Mouse (Mus musculus): Measurements from ENCODE around the gene Stub1. TPM values are rescaled to one million over a fixed set of nuclear protein-coding genes. Genes with fewer than 3 reads are reported as not detected.

The Stub1 gene
- polyA plus RNA-seq, 1 experiment from 2014 or later: 353 TPM

DNA sequence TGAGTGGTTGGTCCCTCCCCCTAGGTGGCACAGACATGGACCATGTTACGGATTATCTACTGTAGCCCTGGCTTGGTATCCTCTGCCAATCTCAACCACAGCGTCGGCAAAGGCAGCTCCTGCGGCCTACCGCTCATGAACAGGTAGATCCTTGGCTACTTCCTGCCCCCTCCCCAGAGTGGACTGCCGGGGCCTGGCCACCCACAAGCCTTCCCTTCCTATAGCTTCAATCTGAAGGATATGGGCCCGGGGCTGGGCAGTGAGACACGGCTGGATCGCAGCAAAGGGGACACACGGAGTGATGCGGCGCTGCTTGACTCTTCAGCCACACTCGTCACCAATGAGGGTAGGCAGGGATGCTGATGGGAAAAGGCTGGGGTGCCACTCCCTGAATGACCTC lies 6.2 kb downstream of the Stub1 start:
- DNase-seq (ENCODE audit: low spot score): no peak
- Histone ChIP-seq H3K4me2 (ENCODE audit: low read depth, severe bottlenecking) (no peak overlapping the region), H3K36me3 (ENCODE audit: control insufficient read depth, insufficient read depth, low read length) (peaks cover 17% of the 10 kb centered on the region), H3K9ac (ENCODE audit: low read length) (no peak overlapping the region), H3K27me3 (ENCODE audit: control insufficient read depth, insufficient read depth, low read length) (no peaks in the 10 kb centered on the region), H3K27ac (replicated peaks; ENCODE audit: low read depth, low read length) (no peak overlapping the region), H3K9me3 (ENCODE audit: control insufficient read depth, low read length) (no peaks in the 10 kb centered on the region), H3K4me3 (ENCODE audit: low read depth, low read length) (no peak overlapping the region), H3K4me1 (ENCODE audit: control insufficient read depth, insufficient read depth, low read length) (peaks cover 32% of the 10 kb centered on the region)
- ATAC-seq (ENCODE audit: insufficient number of reproducible peaks, low FRiP score, low TSS enrichment, low read depth): no peak
- WGBS: 92% methylated on average over 13 of the region's 13 CpGs

DNA sequence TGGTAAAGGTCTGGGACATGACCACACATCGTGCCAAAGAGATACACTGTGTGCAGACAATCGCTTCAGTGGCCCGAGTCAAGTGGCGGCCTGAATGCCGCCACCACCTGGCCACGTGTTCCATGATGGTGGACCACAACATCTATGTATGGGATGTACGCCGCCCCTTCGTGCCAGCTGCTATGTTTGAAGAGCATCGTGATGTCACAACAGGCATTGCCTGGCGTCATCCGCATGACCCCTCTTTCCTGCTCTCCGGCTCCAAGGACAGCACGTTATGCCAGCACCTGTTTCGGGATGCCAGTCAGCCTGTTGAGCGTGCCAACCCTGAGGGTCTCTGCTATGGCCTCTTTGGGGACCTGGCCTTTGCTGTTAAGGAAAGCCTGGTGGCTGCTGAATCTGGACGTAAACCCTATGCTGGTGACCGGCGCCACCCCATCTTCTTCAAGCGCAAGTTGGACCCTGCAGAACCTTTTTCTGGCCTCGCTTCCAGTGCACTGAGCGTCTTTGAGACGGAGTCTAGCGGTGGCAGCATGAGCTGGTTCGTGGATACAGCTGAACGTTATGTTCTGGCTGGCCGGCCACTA lies 7.1 kb downstream of the Stub1 start:
- Histone ChIP-seq H3K36me3 (ENCODE audit: control insufficient read depth, insufficient read depth, low read length) (peaks cover 13% of the 10 kb centered on the region), H3K9ac (ENCODE audit: low read length) (no peak overlapping the region), H3K27ac (replicated peaks; ENCODE audit: low read depth, low read length) (no peak overlapping the region), H3K4me3 (ENCODE audit: low read depth, low read length) (no peak overlapping the region), H3K27me3 (ENCODE audit: control insufficient read depth, insufficient read depth, low read length) (no peaks in the 10 kb centered on the region), H3K4me2 (ENCODE audit: low read depth, severe bottlenecking) (no peak overlapping the region), H3K9me3 (ENCODE audit: control insufficient read depth, low read length) (no peaks in the 10 kb centered on the region), H3K4me1 (ENCODE audit: control insufficient read depth, insufficient read depth, low read length) (peaks cover 23% of the 10 kb centered on the region)
- WGBS: 93% methylated on average over 27 of the region's 27 CpGs
- ATAC-seq (ENCODE audit: insufficient number of reproducible peaks, low FRiP score, low TSS enrichment, low read depth) (no peak), DNase-seq (ENCODE audit: low spot score) (no peak)

DNA sequence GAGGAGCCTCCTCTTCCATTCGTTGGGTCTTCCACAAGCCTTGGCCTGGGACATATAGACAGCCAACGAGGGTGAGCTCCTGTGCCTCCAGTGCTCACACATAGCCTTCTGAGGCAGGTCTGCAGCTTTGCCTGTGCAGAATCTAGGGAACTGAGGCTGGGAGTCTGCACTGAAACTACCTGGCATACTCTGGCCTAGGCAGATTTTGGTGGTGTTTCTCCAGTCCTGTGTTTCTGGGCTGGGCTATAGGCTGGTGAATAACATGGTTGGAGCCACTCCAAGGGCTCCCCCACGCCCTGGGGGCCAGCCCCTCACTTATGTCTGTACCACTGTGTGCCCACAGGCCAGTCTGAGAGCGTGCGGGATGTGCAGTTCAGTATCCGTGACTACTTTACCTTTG lies 7.9 kb downstream of the Stub1 start:
- H3K4me1 ChIP-seq (ENCODE audit: control insufficient read depth, insufficient read depth, low read length): peaks cover 23% of the 10 kb centered on the region

DNA sequence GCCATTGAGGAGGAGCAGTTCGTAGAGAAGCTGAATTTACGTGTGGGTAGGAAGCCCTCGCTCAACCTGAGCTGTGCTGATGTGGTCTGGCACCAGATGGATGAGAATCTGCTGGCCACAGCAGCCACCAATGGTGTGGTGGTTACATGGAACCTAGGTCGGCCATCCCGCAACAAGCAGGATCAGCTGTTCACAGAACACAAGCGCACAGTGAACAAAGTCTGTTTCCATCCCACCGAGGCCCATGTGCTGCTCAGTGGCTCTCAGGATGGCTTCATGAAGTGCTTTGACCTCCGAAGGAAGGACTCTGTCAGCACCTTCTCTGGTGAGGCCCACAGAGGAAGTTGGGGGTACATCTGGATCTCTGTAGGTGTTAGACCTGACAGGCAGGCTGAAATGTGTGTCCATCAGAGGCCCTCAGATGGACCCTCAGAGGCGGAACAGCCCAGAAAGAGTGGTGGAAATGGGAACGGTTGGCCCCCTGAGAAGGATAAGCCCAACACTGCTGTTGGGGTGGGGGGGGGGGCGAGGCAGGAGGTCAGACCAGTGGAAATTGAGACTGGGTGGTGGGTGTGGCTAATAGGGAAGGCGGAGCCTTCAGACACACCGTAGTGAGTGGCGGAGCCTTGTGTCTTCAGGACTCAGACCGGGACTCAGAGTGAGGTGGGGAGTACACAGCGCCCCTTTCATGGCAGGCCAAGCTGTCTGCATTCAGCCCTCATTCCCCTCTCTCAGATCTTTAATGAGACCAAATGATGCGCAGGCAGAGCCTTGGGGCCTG lies 8.7 kb downstream of the Stub1 start:
- Histone ChIP-seq H3K4me3 (ENCODE audit: low read depth, low read length) (peak overlapping the region; percentile 54), H3K9ac (ENCODE audit: low read length) (0 out of 2 replicates have a peak overlapping the region, but pooled peaks have one; percentile 5), H3K9me3 (ENCODE audit: control insufficient read depth, low read length) (no peaks in the 10 kb centered on the region), H3K4me2 (ENCODE audit: low read depth, severe bottlenecking) (peak overlapping the region; percentile 96; the same call in 1 of the 2 replicates), H3K4me1 (ENCODE audit: control insufficient read depth, insufficient read depth, low read length) (peaks cover 18% of the 10 kb centered on the region), H3K27ac (replicated peaks; ENCODE audit: low read depth, low read length) (no peak overlapping the region), H3K27me3 (ENCODE audit: control insufficient read depth, insufficient read depth, low read length) (peaks cover 13% of the 10 kb centered on the region), H3K36me3 (ENCODE audit: control insufficient read depth, insufficient read depth, low read length) (peaks cover 4% of the 10 kb centered on the region; the same call in 1 of the 2 replicates)
- DNase-seq (ENCODE audit: low spot score) (no peak), ATAC-seq (ENCODE audit: insufficient number of reproducible peaks, low FRiP score, low TSS enrichment, low read depth) (no peak)
- 72% methylated on average over 17 of the region's 17 CpGs for WGBS

More for the DNA sequence above, 7.9 kb downstream of the Stub1 start:
- Histone ChIP-seq H3K4me2 (ENCODE audit: low read depth, severe bottlenecking) (no peak overlapping the region), H3K27ac (replicated peaks; ENCODE audit: low read depth, low read length) (no peak overlapping the region), H3K4me3 (ENCODE audit: low read depth, low read length) (no peak overlapping the region), H3K36me3 (ENCODE audit: control insufficient read depth, insufficient read depth, low read length) (peaks cover 5% of the 10 kb centered on the region; the same call in 1 of the 2 replicates), H3K9me3 (ENCODE audit: control insufficient read depth, low read length) (no peaks in the 10 kb centered on the region), H3K27me3 (ENCODE audit: control insufficient read depth, insufficient read depth, low read length) (peaks cover 5% of the 10 kb centered on the region), H3K9ac (ENCODE audit: low read length) (no peak overlapping the region)
- ATAC-seq (ENCODE audit: insufficient number of reproducible peaks, low FRiP score, low TSS enrichment, low read depth) (no peak), DNase-seq (ENCODE audit: low spot score) (no peak)
- 88% methylated on average over 6 of the region's 6 CpGs for WGBS

DNA sequence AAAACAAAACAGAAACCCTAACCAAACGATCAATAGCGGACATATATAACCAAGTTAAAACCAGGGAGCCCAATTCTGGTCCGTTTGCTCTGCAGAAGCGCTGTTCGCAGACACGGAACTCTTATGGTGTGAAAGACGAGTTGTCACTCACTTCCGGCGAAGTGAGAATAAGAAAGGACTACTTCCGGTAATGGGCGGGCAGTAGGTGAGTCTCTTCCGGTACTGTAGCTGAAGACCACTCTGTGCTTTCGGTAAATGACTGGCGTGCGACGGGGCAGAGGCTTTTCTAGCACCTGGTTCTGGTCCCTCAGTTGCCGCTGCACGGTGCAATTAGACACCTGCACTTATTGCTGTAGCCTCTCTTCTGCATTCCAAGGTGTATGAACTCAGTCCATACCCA lies 9.8 kb downstream of the Stub1 start, which contains the start of gene Wdr24:
Gene Wdr24 (plus strand): TSS at position 176 of the 400 bp plus-strand sequence.
- H3K9ac ChIP-seq (ENCODE audit: low read length): peak within 1 kb of the TSS; percentile 64; the same call in 1 of the 2 replicates
- ATAC-seq (ENCODE audit: insufficient number of reproducible peaks, low FRiP score, low TSS enrichment, low read depth) (peak; percentile 33; the same call in 1 of the 2 replicates), DNase-seq (ENCODE audit: low spot score) (peak; percentile 80)
- H3K4me3 ChIP-seq (ENCODE audit: low read depth, low read length): peak within 1 kb of the TSS; percentile 54
- H3K36me3 ChIP-seq (ENCODE audit: control insufficient read depth, insufficient read depth, low read length): peaks cover 4% of the 10 kb centered on the region; the same call in 1 of the 2 replicates
- peaks cover 15% of the 10 kb centered on the region for H3K4me1 ChIP-seq (ENCODE audit: control insufficient read depth, insufficient read depth, low read length)
- H3K4me2 ChIP-seq (ENCODE audit: low read depth, severe bottlenecking): peak within 1 kb of the TSS; percentile 96
- H3K27ac ChIP-seq (replicated peaks; ENCODE audit: low read depth, low read length): no peak within 1 kb of the TSS
- H3K27me3 ChIP-seq (ENCODE audit: control insufficient read depth, insufficient read depth, low read length): peaks cover 24% of the 10 kb centered on the region
- no peaks in the 10 kb centered on the region for H3K9me3 ChIP-seq (ENCODE audit: control insufficient read depth, low read length)
- WGBS: under 1% methylated on average over 18 of the region's 18 CpGs

DNA sequence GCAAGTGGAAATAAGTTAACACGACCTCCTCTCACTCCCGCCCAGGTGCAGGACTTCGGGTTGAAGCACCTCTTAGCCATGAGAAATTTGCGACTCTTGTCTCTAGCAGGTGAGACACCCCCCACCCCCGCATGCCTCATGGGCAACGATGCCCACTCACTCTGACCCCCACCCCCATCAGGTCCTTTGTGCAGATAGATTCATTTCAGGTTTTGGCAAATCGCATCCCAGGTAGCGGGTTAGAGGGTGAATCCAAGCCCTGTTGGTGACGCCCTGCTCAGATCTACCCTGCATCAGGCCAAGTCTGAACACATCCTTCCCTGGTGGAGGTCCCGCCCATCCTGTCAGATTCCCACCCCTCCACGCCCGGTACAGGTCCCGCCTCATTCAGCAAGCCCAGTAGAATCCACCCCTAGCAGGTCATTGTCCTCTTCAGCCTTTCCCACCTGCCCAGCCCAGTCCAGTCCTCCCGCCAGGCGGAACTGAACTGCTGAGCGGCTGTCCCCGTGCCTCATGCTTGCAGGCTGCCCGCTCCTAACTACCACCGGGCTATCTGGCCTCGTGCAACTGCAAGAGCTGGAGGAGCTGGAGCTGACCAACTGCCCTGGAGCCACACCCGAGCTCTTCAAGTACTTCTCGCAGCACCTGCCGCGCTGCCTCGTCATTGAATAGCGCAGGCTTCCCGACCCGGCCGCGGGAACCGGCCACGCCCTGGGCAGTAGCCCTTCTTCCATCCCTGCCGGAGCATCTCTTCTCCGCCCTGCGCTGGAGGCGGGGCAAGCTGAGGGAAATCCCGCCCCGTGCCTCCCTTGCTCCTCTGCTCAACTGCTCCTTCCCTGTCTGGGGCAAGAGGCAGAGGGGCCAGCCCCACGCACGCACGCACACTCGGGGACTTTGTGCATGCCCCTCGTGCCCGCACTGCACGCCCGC lies 14.1 kb downstream of the Stub1 start:
- ATAC-seq (ENCODE audit: insufficient number of reproducible peaks, low FRiP score, low TSS enrichment, low read depth): no peak
- H3K4me2 ChIP-seq (ENCODE audit: low read depth, severe bottlenecking): peak overlapping the region; percentile 20
- H3K27ac ChIP-seq (replicated peaks; ENCODE audit: low read depth, low read length): no peak overlapping the region
- no peak overlapping the region for H3K9ac ChIP-seq (ENCODE audit: low read length)
- H3K4me3 ChIP-seq (ENCODE audit: low read depth, low read length): 0 out of 2 replicates have a peak overlapping the region, but pooled peaks have one; percentile 6
- H3K27me3 ChIP-seq (ENCODE audit: control insufficient read depth, insufficient read depth, low read length): peaks cover 40% of the 10 kb centered on the region
- DNase-seq (ENCODE audit: low spot score): no peak
- 5% methylated on average over 46 of the region's 46 CpGs for WGBS
- H3K4me1 ChIP-seq (ENCODE audit: control insufficient read depth, insufficient read depth, low read length): peaks cover 3% of the 10 kb centered on the region; the same call in 1 of the 2 replicates
- H3K9me3 ChIP-seq (ENCODE audit: control insufficient read depth, low read length): no peaks in the 10 kb centered on the region
- no peaks in the 10 kb centered on the region for H3K36me3 ChIP-seq (ENCODE audit: control insufficient read depth, insufficient read depth, low read length)

DNA sequence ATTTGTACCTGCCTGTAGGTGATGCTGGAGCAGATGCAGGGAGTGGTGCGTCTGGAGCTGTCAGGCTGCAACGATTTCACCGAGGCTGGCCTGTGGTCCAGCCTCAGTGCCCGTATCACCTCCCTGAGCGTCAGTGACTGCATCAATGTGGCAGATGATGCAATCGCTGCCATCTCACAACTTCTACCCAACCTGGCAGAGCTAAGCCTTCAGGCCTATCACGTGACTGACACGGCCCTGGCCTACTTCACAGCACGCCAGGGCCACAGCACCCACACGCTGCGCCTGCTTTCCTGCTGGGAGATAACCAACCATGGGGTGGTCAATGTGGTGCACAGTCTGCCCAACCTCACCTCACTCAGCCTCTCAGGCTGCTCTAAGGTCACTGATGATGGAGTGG lies 15.5 kb downstream of the Stub1 start:
- 76% methylated on average over 11 of the region's 11 CpGs for WGBS

DNA sequence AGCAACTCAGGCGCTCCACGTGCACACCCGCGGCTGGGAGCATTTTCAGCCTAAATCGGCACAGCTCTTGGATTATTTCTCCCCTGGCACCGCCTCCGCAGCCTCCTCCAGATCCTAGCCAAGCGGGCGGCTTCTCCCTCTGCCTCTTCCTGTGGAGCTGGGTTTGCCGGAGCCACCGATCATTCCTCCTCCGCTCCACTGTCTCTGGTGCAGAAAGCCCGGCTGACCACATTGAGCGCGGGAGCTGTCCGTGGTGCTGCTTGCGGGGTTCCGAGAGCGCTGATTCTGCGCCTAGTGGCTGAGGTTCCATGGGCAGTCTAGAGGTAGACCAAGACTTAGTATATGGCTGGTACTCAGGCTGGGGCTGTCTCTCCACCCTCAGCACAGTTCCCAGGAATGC lies 19.7 kb downstream of the Stub1 start:
- Histone ChIP-seq H3K9me3 (ENCODE audit: control insufficient read depth, low read length) (no peaks in the 10 kb centered on the region), H3K36me3 (ENCODE audit: control insufficient read depth, insufficient read depth, low read length) (no peaks in the 10 kb centered on the region), H3K27me3 (ENCODE audit: control insufficient read depth, insufficient read depth, low read length) (peaks cover 45% of the 10 kb centered on the region), H3K4me3 (ENCODE audit: low read depth, low read length) (no peak overlapping the region), H3K9ac (ENCODE audit: low read length) (no peak overlapping the region), H3K4me1 (ENCODE audit: control insufficient read depth, insufficient read depth, low read length) (0 out of 2 replicates have a peak, but pooled peaks cover 2% of the 10 kb centered on the region), H3K4me2 (ENCODE audit: low read depth, severe bottlenecking) (no peak overlapping the region), H3K27ac (replicated peaks; ENCODE audit: low read depth, low read length) (no peak overlapping the region)
- DNase-seq (ENCODE audit: low spot score) (peak; percentile 97), ATAC-seq (ENCODE audit: insufficient number of reproducible peaks, low FRiP score, low TSS enrichment, low read depth) (no peak)
- 4% methylated on average over 20 of the region's 20 CpGs for WGBS

More for the DNA sequence above, 15.5 kb downstream of the Stub1 start:
- Histone ChIP-seq H3K9ac (ENCODE audit: low read length) (no peak overlapping the region), H3K27me3 (ENCODE audit: control insufficient read depth, insufficient read depth, low read length) (peaks cover 42% of the 10 kb centered on the region), H3K4me2 (ENCODE audit: low read depth, severe bottlenecking) (no peak overlapping the region), H3K4me3 (ENCODE audit: low read depth, low read length) (no peak overlapping the region), H3K27ac (replicated peaks; ENCODE audit: low read depth, low read length) (no peak overlapping the region), H3K36me3 (ENCODE audit: control insufficient read depth, insufficient read depth, low read length) (no peaks in the 10 kb centered on the region), H3K9me3 (ENCODE audit: control insufficient read depth, low read length) (no peaks in the 10 kb centered on the region), H3K4me1 (ENCODE audit: control insufficient read depth, insufficient read depth, low read length) (no peaks in the 10 kb centered on the region)
- DNase-seq (ENCODE audit: low spot score) (no peak), ATAC-seq (ENCODE audit: insufficient number of reproducible peaks, low FRiP score, low TSS enrichment, low read depth) (no peak)

Measured in limb, embryonic 11.5 days (tissue).